Mouse (Mus musculus) central nervous system, embryonic 18 days (tissue): ENCODE measurements around the gene Sgpp1. TPM values are rescaled to one million over a fixed set of nuclear protein-coding genes. Genes with fewer than 3 reads are reported as not detected.

ENCODE experiments used
- polyA plus RNA-seq: library from polyadenylated mRNA; depleted of rRNA; stranded (reverse); fragments of >200 nt; gene quantifications from 2 replicates; pipeline ENCODE4 v1.2.3, GENCODE M21; 2012; rRNA removed

The Sgpp1 gene
- 17.5 and 17.6 TPM in 2 replicates for polyA plus RNA-seq

DNA sequence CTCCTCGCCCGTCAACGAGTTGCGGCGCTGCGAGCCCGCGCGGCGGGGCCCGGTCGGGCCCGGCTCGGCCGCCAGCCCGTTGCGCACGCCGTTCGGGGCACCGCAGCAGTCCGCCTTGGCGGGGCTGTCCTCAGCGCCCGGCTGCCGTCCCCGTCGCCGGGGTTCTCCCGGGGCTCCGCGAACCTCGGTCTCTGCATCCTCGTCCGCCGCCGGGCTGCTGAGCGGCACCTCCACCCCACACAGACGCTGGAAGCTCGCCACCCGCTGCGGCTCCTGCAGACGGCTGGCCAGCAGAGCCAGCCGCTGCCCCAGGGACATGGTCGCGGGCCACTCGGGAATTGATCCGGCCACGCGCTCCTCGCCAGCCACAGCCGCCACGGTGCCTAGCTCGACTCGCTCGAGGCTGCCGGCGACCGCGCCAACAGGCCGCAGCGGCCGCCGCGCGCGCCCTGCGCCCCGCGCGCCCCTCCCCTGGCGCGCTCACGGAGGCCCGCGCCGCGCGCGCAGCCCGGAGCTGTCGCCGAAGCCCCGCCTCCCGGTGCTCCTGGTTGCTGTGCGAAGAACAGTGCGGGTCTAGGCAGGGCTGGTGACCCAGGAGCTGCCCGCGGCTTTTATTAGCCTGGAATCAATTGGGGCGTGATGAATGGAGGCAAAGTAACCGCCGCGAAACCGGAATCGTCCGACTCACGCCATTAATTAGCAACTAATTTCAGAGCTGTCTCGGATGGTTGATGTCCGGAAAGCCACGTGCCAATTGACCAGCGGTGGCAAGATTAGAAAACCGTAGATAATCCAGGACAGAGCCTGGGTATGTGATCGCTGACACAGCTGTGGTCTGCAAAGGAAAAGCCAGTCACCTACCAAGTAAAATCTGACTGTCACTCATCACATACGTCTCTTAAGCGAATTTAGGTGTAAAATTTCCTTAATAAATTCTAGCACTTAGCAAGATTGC is at the start of gene Sgpp1:
Sgpp1 (minus strand) TSS at position 484 of the 955 bp plus-strand sequence.

DNA sequence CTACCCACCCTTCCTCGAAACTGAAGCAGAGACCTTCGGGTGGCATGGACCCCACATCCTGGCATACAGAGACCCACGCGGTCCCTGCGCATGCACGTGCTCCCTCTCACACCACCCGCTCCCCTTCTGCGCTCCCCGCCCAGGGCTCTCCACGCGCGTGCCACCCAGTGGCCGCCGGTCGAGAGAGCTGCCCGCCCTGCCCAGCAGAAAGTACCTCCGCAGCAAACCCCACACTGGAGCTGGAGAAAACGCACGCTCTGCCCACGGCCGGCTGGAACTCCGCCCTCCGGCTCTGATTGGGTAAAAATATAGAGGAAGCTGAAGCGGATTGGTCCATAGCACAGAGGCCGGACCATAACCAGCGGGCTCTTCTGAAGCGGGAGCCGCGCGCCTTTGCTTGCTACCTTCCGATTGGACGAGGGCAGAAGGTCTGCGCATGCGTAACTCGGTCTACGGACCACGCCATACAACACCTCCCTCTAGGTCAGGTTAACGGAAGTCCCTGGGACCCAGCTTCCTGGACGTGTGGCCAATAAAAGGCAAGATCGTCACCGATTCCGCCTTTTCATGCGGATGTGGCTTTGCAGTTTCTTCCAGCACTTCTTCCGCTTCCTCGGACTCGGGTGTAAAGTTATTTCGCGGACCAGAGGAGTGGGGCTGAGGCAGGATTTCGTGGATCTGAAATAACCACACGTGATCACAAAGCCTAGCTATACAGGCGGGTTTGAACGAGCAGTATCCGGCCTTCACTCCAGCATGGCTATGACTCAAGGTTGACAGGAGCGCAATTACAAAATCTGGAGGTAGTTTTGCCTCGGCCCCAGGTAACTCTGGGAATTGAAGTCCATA is 66.0 kb downstream of the Sgpp1 start, which contains the start of gene Wdr89:
Wdr89 (minus strand) TSS at position 280 of the 849 bp plus-strand sequence.

Other genes with a start within 250 kb of the Sgpp1 start
- gene Ppp2r5e, start 139.5 kb downstream of the Sgpp1 start, polyA plus RNA-seq, result 41.9 and 45.2 TPM in 2 replicates
- gene Wdr89, start 66.2 kb downstream of the Sgpp1 start, polyA plus RNA-seq, result 5.1 and 5.6 TPM in 2 replicates
- 60.9 and 63.5 TPM in 2 replicates for gene Syne2, start 82.4 kb upstream of the Sgpp1 start, polyA plus RNA-seq